Mouse (Mus musculus) gastrocnemius, postnatal 36 days (tissue): ENCODE measurements around the gene Actr5. TPM values are rescaled to one million over a fixed set of nuclear protein-coding genes. Genes with fewer than 3 reads are reported as not detected.
A peak's percentile ranks its signal among the peaks of the same experiment; 100 is the strongest.

Experiments used
- DNase-seq, 2 experiments: peaks; one replicate each; pipeline ENCODE4 v3.0.0; 2022
- intact Hi-C: fragments of 180-260 bp; cut with DNase I; formaldehyde crosslinking; loops from one replicate; pipeline ENCODE4 v1.15.1; 2025
- long read RNA-seq, 2 experiments: library from polyadenylated mRNA; stranded (forward); transcript quantifications; one replicate each; pipeline ENCODE4 v2.0.0; 2021
- total RNA-seq, 2 experiments: library from RNA; stranded (reverse); gene quantifications; 2 replicates each; pipeline ENCODE4 v1.2.3; 2021

Actr5 gene
- 1 to 10 TPM; 2.4 to 3.6 TPM for total RNA-seq
- long read RNA-seq, experiment 1, partial matches to known transcripts, result 0 of 3 reads
- long read RNA-seq, experiment 1, other reads (novel, unspliced or antisense), result 2 of 3 reads
- long read RNA-seq, experiment 2, partial matches to known transcripts, result 1 of 2 reads
- long read RNA-seq, experiment 2, other reads (novel, unspliced or antisense), result 1 of 2 reads

- peak; percentile 89 to 91 for DNase-seq
- intact Hi-C loops, result loop anchor here (5.0 kb wide), 1 partner anchor 77 kb away; no protein-coding TSS in a partner anchor
Observed at GRCm38 (mm10) chr2:158624718-158625222, at the start of gene Actr5. Gene Actr5, plus strand, starts transcription at chr2:158624888.

- intact Hi-C loops, result no loop called here
- DNase-seq, result no peak
Observed at GRCm38 (mm10) chr2:158579979-158580378, 44.7 kb upstream of the Actr5 start.

- no peak for DNase-seq
- intact Hi-C loops, result no loop called here
Observed at GRCm38 (mm10) chr2:158584621-158585358, 39.9 kb upstream of the Actr5 start.

- intact Hi-C loops, result no loop called here
Observed at GRCm38 (mm10) chr2:158588524-158589271, 36.0 kb upstream of the Actr5 start.

GRCm38 (mm10) chr2:158590495-158590894, 34.2 kb upstream of the Actr5 start:
- intact Hi-C loops, result no loop called here
- DNase-seq, result no peak

More at GRCm38 (mm10) chr2:158588524-158589271, 36.0 kb upstream of the Actr5 start:
- DNase-seq, result no peak

- intact Hi-C loops, result no loop called here
- no peak for DNase-seq
Observed at GRCm38 (mm10) chr2:158591286-158591685, 33.4 kb upstream of the Actr5 start.

GRCm38 (mm10) chr2:158593371-158593770, 31.3 kb upstream of the Actr5 start:
- DNase-seq, result no peak
- intact Hi-C loops, result no loop called here

GRCm38 (mm10) chr2:158595103-158595502, 29.6 kb upstream of the Actr5 start:
- intact Hi-C loops, result no loop called here
- no peak for DNase-seq

GRCm38 (mm10) chr2:158595577-158595976, 29.1 kb upstream of the Actr5 start:
- DNase-seq, result no peak
- intact Hi-C loops, result no loop called here

GRCm38 (mm10) chr2:158596803-158597202, 27.9 kb upstream of the Actr5 start:
- intact Hi-C loops, result no loop called here

GRCm38 (mm10) chr2:158600517-158600916, 24.2 kb upstream of the Actr5 start:
- DNase-seq, result no peak
- intact Hi-C loops, result no loop called here

More at GRCm38 (mm10) chr2:158596803-158597202, 27.9 kb upstream of the Actr5 start:
- DNase-seq, result no peak

- DNase-seq, result no peak
- intact Hi-C loops, result no loop called here
Observed at GRCm38 (mm10) chr2:158601326-158601725, 23.4 kb upstream of the Actr5 start.

- intact Hi-C loops, result no loop called here
- DNase-seq, result no peak
Observed at GRCm38 (mm10) chr2:158602663-158603062, 22.0 kb upstream of the Actr5 start.

GRCm38 (mm10) chr2:158606511-158606964, 18.1 kb upstream of the Actr5 start:
- intact Hi-C loops, result no loop called here
- DNase-seq, result no peak

GRCm38 (mm10) chr2:158609681-158610080, 15.0 kb upstream of the Actr5 start:
- intact Hi-C loops, result no loop called here
- no peak for DNase-seq

- intact Hi-C loops, result no loop called here
- DNase-seq, result no peak
Observed at GRCm38 (mm10) chr2:158610488-158611325, 14.0 kb upstream of the Actr5 start, which contains the start of gene Slc32a1. Gene Slc32a1, plus strand, starts transcription at chr2:158610767.

GRCm38 (mm10) chr2:158611326-158611719, 13.4 kb upstream of the Actr5 start:
- intact Hi-C loops, result no loop called here
- no peak for DNase-seq

- DNase-seq, result peak in 1 of 2 experiments; percentile 24
- intact Hi-C loops, result no loop called here
Observed at GRCm38 (mm10) chr2:158611726-158612670, 12.7 kb upstream of the Actr5 start.
